Mouse (Mus musculus): Measurements from ENCODE around the gene Atf5. TPM values are rescaled to one million over a fixed set of nuclear protein-coding genes. Genes with fewer than 3 reads are reported as not detected.
A peak's percentile ranks its signal among the peaks of the same experiment; 100 is the strongest.

Gene Atf5
- polyA plus RNA-seq, 1 experiment from 2014 or later = 2.3 TPM

- no peak overlapping the region for H3K4me2 ChIP-seq (ENCODE audit: low read depth, severe bottlenecking)
- H3K4me3 ChIP-seq (ENCODE audit: low read depth, low read length) = no peak overlapping the region
- peaks cover 15% of the 10 kb centered on the region for H3K4me1 ChIP-seq (ENCODE audit: control insufficient read depth, insufficient read depth, low read length)
- H3K27me3 ChIP-seq (ENCODE audit: control insufficient read depth, insufficient read depth, low read length) = peaks cover 18% of the 10 kb centered on the region
- H3K36me3 ChIP-seq (ENCODE audit: control insufficient read depth, insufficient read depth, low read length) = peaks cover 3% of the 10 kb centered on the region; the same call in 1 of the 2 replicates
- WGBS = 57% methylated on average over 3 of the region's 3 CpGs
- no peaks in the 10 kb centered on the region for H3K9me3 ChIP-seq (ENCODE audit: control insufficient read depth, low read length)
- ATAC-seq (ENCODE audit: insufficient number of reproducible peaks, low FRiP score, low TSS enrichment, low read depth) (no peak), DNase-seq (ENCODE audit: low spot score) (no peak)
- no peak overlapping the region for H3K9ac ChIP-seq (ENCODE audit: low read length)
- no peak overlapping the region for H3K27ac ChIP-seq (replicated peaks; ENCODE audit: low read depth, low read length)
Observed at GRCm38 (mm10) chr7:44836016-44836404, 19.6 kb upstream of the Atf5 start.

GRCm38 (mm10) chr7:44835373-44836015 is 19.0 kb upstream of the Atf5 start:
- Histone ChIP-seq H3K36me3 (ENCODE audit: control insufficient read depth, insufficient read depth, low read length) (peaks cover 8% of the 10 kb centered on the region; the same call in 1 of the 2 replicates), H3K4me1 (ENCODE audit: control insufficient read depth, insufficient read depth, low read length) (peaks cover 15% of the 10 kb centered on the region), H3K27ac (replicated peaks; ENCODE audit: low read depth, low read length) (no peak overlapping the region), H3K9me3 (ENCODE audit: control insufficient read depth, low read length) (no peaks in the 10 kb centered on the region), H3K4me3 (ENCODE audit: low read depth, low read length) (no peak overlapping the region), H3K27me3 (ENCODE audit: control insufficient read depth, insufficient read depth, low read length) (peaks cover 14% of the 10 kb centered on the region), H3K4me2 (ENCODE audit: low read depth, severe bottlenecking) (no peak overlapping the region), H3K9ac (ENCODE audit: low read length) (no peak overlapping the region)
- no peak for DNase-seq (ENCODE audit: low spot score)
- WGBS = 100% methylated on average over 1 of the region's 1 CpGs
- no peak for ATAC-seq (ENCODE audit: insufficient number of reproducible peaks, low FRiP score, low TSS enrichment, low read depth)

- DNase-seq (ENCODE audit: low spot score) (no peak), ATAC-seq (ENCODE audit: insufficient number of reproducible peaks, low FRiP score, low TSS enrichment, low read depth) (no peak)
- Histone ChIP-seq H3K36me3 (ENCODE audit: control insufficient read depth, insufficient read depth, low read length) (peaks cover 33% of the 10 kb centered on the region), H3K9me3 (ENCODE audit: control insufficient read depth, low read length) (no peaks in the 10 kb centered on the region), H3K4me2 (ENCODE audit: low read depth, severe bottlenecking) (no peak overlapping the region), H3K27ac (replicated peaks; ENCODE audit: low read depth, low read length) (no peak overlapping the region), H3K4me3 (ENCODE audit: low read depth, low read length) (no peak overlapping the region), H3K9ac (ENCODE audit: low read length) (no peak overlapping the region), H3K4me1 (ENCODE audit: control insufficient read depth, insufficient read depth, low read length) (0 out of 2 replicates have a peak, but pooled peaks cover 4% of the 10 kb centered on the region), H3K27me3 (ENCODE audit: control insufficient read depth, insufficient read depth, low read length) (no peaks in the 10 kb centered on the region)
- WGBS = 78% methylated on average over 4 of the region's 4 CpGs
Observed at GRCm38 (mm10) chr7:44832763-44833162, 16.3 kb upstream of the Atf5 start.

DNA sequence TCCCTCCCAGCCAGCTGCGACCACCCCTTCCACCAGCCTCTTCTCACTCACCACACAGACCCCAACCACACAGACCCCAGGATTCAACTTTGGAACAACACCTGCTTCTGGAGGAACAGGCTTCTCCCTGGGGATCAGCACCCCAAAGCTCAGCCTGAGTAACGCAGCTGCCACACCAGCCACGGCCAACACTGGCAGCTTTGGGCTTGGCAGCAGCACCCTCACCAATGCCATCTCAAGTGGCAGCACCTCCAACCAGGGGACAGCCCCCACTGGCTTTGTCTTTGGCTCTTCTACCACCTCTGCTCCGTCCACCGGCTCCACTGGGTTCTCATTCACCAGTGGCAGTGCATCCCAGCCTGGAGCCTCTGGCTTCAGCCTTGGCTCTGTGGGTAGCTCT is 12.2 kb upstream of the Atf5 start:
- H3K4me1 ChIP-seq (ENCODE audit: control insufficient read depth, insufficient read depth, low read length) = no peaks in the 10 kb centered on the region
- no peak overlapping the region for H3K4me3 ChIP-seq (ENCODE audit: low read depth, low read length)
- ATAC-seq (ENCODE audit: insufficient number of reproducible peaks, low FRiP score, low TSS enrichment, low read depth) (no peak), DNase-seq (ENCODE audit: low spot score) (no peak)
- no peaks in the 10 kb centered on the region for H3K9me3 ChIP-seq (ENCODE audit: control insufficient read depth, low read length)
- no peak overlapping the region for H3K4me2 ChIP-seq (ENCODE audit: low read depth, severe bottlenecking)
- H3K27ac ChIP-seq (replicated peaks; ENCODE audit: low read depth, low read length) = no peak overlapping the region
- no peak overlapping the region for H3K9ac ChIP-seq (ENCODE audit: low read length)
- WGBS = 98% methylated on average over 5 of the region's 5 CpGs
- H3K27me3 ChIP-seq (ENCODE audit: control insufficient read depth, insufficient read depth, low read length) = no peaks in the 10 kb centered on the region
- peaks cover 33% of the 10 kb centered on the region for H3K36me3 ChIP-seq (ENCODE audit: control insufficient read depth, insufficient read depth, low read length)

DNA sequence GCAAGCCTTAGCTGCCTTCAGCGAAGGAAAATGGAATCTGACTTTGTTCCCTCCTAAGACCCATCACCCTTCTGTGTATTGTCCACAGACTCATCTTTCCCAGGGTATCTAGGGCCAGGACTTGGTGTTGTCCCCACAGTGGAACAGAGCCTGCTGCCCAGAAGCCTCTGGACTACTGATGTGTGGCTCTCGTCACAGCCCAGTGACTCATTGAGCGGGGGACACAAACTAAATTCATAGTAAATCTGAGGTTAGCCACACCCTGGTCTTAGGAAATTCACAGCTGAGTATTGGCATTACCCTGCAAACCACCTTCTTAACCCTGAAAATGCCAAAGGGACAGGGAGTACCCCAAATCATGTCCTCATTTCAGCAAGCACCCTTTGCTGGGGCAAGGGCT is 10.3 kb upstream of the Atf5 start:
- H3K4me2 ChIP-seq (ENCODE audit: low read depth, severe bottlenecking) = no peak overlapping the region
- peaks cover 33% of the 10 kb centered on the region for H3K36me3 ChIP-seq (ENCODE audit: control insufficient read depth, insufficient read depth, low read length)
- no peaks in the 10 kb centered on the region for H3K4me1 ChIP-seq (ENCODE audit: control insufficient read depth, insufficient read depth, low read length)
- no peak overlapping the region for H3K9ac ChIP-seq (ENCODE audit: low read length)
- no peaks in the 10 kb centered on the region for H3K9me3 ChIP-seq (ENCODE audit: control insufficient read depth, low read length)
- no peak overlapping the region for H3K4me3 ChIP-seq (ENCODE audit: low read depth, low read length)
- no peaks in the 10 kb centered on the region for H3K27me3 ChIP-seq (ENCODE audit: control insufficient read depth, insufficient read depth, low read length)
- 94% methylated on average over 3 of the region's 3 CpGs for WGBS
- ATAC-seq (ENCODE audit: insufficient number of reproducible peaks, low FRiP score, low TSS enrichment, low read depth) = no peak
- no peak overlapping the region for H3K27ac ChIP-seq (replicated peaks; ENCODE audit: low read depth, low read length)
- DNase-seq (ENCODE audit: low spot score) = no peak

DNA sequence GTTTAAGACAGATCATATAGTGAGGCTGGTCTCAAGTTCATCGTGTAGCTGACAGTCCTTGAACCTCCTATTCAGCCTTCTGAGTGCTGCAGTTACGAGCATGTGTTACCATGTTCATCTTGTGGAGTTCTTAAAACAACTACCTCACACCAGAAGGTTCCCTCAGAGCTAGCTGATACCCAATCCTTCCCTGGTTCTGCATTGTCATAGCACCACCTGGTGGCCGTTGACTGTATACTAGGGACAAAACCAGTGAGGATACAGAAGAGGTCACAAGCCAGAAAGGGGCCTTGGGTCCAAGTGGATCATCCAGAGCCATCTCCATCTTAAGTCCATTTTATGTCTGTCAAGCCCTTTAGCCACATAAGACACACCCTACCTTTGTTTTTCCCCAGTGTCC is 8.4 kb upstream of the Atf5 start:
- Histone ChIP-seq H3K4me3 (ENCODE audit: low read depth, low read length) (no peak overlapping the region), H3K4me2 (ENCODE audit: low read depth, severe bottlenecking) (no peak overlapping the region), H3K36me3 (ENCODE audit: control insufficient read depth, insufficient read depth, low read length) (peaks cover 18% of the 10 kb centered on the region), H3K27me3 (ENCODE audit: control insufficient read depth, insufficient read depth, low read length) (no peaks in the 10 kb centered on the region), H3K9me3 (ENCODE audit: control insufficient read depth, low read length) (no peaks in the 10 kb centered on the region), H3K27ac (replicated peaks; ENCODE audit: low read depth, low read length) (no peak overlapping the region), H3K9ac (ENCODE audit: low read length) (no peak overlapping the region), H3K4me1 (ENCODE audit: control insufficient read depth, insufficient read depth, low read length) (no peaks in the 10 kb centered on the region; the same call in 1 of the 2 replicates)
- ATAC-seq (ENCODE audit: insufficient number of reproducible peaks, low FRiP score, low TSS enrichment, low read depth) (no peak; the same call in 1 of the 2 replicates), DNase-seq (ENCODE audit: low spot score) (peak; percentile 84)
- 30% methylated on average over 3 of the region's 3 CpGs for WGBS

DNA sequence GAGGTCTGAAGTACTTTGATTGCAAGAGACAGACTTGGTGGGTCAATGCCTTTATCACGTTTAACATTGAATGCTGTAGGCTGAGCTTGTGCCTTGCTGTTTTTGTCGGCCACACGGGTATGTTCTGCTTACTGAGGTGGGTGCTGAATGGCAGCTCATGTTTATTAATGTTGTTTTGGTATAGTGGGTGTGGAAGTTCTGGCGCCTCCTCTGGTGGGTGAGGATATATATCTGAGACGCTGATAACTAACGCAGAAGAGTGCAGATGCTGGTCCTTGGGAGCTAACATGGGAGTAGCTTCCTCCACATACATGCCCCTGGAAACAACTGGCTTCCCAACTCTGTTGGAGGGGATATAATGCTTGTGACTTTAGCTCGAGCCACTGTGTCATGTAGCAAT is 7.0 kb upstream of the Atf5 start:
- peaks cover 6% of the 10 kb centered on the region for H3K36me3 ChIP-seq (ENCODE audit: control insufficient read depth, insufficient read depth, low read length)
- 49% methylated on average over 7 of the region's 7 CpGs for WGBS
- H3K4me3 ChIP-seq (ENCODE audit: low read depth, low read length) = no peak overlapping the region

GRCm38 (mm10) chr7:44821666-44822448 is 5.4 kb upstream of the Atf5 start:
- Histone ChIP-seq H3K36me3 (ENCODE audit: control insufficient read depth, insufficient read depth, low read length) (peaks cover 2% of the 10 kb centered on the region; the same call in 1 of the 2 replicates), H3K9ac (ENCODE audit: low read length) (no peak overlapping the region), H3K27ac (replicated peaks; ENCODE audit: low read depth, low read length) (no peak overlapping the region), H3K9me3 (ENCODE audit: control insufficient read depth, low read length) (no peaks in the 10 kb centered on the region), H3K4me2 (ENCODE audit: low read depth, severe bottlenecking) (no peak overlapping the region), H3K27me3 (ENCODE audit: control insufficient read depth, insufficient read depth, low read length) (no peaks in the 10 kb centered on the region), H3K4me3 (ENCODE audit: low read depth, low read length) (no peak overlapping the region), H3K4me1 (ENCODE audit: control insufficient read depth, insufficient read depth, low read length) (peaks cover 23% of the 10 kb centered on the region)
- DNase-seq (ENCODE audit: low spot score) (no peak), ATAC-seq (ENCODE audit: insufficient number of reproducible peaks, low FRiP score, low TSS enrichment, low read depth) (no peak)
- 83% methylated on average over 7 of the region's 7 CpGs for WGBS

More for the DNA sequence above, 7.0 kb upstream of the Atf5 start:
- Histone ChIP-seq H3K27ac (replicated peaks; ENCODE audit: low read depth, low read length) (no peak overlapping the region), H3K27me3 (ENCODE audit: control insufficient read depth, insufficient read depth, low read length) (no peaks in the 10 kb centered on the region), H3K9me3 (ENCODE audit: control insufficient read depth, low read length) (no peaks in the 10 kb centered on the region), H3K9ac (ENCODE audit: low read length) (no peak overlapping the region), H3K4me2 (ENCODE audit: low read depth, severe bottlenecking) (no peak overlapping the region), H3K4me1 (ENCODE audit: control insufficient read depth, insufficient read depth, low read length) (peaks cover 11% of the 10 kb centered on the region)
- ATAC-seq (ENCODE audit: insufficient number of reproducible peaks, low FRiP score, low TSS enrichment, low read depth) (no peak), DNase-seq (ENCODE audit: low spot score) (no peak)

Measured in limb, embryonic 11.5 days (tissue).